Mouse (Mus musculus) spleen, postnatal 10 days (tissue): ENCODE data around the gene Serpinb1a.
A peak's percentile ranks its signal among the peaks of the same experiment; 100 is the strongest.

Source experiments
- DNase-seq, 2 experiments: peaks; one replicate each; pipeline ENCODE4 v3.0.0; 2021 to 2022; ENCODE audit warnings: low spot score in 2 of 2

The Serpinb1a gene

DNA sequence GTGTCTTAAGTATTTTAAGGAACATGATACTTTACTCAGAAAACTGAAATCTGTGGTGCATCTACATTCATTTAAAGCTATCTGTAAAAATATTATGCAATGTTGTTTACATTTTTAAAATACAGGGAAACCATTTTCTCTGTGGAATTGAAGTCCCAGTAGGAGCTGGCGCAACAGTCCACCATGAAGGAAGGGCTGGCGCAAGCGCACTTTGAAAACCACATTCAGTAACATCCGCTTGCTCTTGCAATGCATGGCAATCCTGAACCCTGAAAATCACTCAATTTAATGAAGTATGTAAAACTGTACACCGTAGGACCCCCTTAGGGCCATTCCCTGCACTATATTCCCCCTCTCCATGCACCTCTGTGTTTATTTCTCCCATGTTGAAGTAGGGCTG, 16.5 kb downstream of the Serpinb1a start:
- DNase-seq: no peak

DNA sequence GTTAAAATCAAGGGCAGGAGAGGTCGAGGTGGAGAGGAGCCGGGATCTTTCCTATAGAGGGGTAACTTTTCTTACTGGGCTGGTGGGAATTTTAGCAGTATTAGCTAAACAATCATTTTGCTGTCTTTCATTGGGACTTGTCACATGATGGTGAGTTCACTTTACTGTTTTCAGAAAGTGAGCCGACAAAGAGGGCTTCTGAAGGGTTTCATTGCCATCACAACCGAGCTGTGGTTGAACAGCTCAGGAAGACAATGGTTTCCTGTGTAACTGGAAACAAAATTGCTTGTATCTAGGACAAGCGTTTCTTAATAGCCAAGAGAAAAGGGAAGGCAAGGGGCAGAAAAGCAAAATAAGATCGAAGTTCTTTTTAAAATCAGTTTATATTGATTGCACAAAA, 17.7 kb downstream of the Serpinb1a start:
- DNase-seq: no peak

DNA sequence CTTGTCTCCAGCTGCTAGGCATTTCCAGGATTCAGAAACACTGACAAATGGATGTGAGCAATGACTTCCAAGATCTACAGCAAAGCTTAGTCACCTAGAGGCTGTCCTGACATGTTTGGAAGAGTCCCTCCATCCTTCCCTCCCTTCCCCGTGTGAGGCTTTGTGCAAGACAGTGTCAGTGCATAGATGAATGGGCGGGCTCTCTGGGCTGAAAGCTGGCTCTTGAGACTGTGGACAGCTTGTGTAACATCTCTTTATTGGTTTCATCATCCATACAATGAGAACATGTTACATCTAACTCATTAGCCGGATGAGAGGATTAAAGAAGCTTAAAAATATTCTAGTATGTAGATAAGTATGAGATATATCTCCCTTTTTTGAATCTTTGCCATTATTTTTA, 18.2 kb downstream of the Serpinb1a start:
- no peak for DNase-seq

DNA sequence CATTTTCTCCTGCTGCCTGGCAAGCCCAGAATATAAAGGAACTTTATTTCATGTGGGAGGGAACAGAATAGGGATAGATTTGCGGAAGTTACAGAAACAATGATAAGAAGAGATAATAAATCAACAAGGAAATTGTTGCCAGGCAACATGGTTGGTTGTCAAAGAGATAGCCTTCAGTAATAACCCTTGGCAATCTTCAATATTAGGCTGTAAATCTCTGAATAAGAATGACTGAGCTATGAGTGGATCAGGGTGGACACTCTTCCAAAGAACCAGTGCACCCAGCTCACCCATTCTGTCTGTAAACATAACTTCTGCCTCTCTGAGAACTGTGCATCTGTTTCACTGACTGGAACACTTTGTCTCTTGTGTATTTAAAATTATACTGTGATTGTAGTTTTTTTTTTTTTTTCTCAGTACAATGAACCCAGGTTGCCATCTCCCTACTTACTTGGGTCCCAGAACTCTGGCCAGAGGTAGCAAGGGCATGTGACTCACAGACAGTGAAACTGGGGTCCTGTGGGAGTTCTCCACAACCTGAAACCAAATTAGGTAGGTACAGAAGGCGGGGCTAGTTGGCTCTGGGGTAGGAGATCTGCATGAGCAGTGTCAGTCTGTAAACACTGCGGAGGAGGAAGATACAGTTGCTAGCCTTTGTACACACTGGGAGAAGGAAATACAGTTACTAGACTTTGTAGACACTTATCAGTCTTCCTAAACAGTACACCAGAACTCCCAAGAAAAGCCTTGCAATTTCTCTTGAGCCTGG, 19.3 kb downstream of the Serpinb1a start:
- peak in 1 of 2 experiments; percentile 66 for DNase-seq

DNA sequence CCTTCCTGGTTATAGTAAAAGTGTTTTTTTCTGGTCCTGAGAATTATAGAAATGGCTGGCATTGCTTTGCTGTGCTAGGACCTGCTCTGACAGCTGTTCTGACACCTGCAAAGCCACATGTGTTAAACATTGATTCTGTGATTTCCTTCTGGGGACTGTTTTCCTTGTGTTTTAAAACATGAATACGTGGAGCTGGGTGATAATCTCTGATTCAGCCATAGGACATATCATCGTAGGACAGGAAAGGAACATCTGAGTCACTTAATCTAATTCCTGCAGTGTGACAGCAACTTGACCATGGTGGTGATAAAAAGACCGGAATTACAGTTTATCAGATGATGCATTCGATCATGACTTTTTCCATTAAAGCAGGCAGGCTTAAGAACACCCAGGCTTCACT, 22.1 kb downstream of the Serpinb1a start:
- no peak for DNase-seq

DNA sequence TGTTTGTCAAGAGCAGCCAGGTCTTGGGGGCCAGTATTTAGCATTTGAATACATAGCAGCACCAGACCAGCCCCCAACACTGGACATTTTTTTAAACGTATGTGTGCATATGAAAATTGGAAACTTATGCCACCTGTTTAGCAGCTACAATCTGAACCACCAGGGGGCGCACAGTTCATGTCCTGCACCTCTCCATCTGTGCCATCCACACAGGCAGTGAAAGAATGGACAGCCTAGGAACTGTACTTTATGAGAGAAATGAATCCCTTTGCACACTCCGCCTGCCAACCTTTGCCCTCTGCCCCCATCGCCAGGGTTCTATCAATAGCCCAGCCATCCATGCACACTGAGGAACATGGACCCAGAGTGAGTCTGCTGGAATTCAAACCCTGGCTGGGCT, 23.0 kb downstream of the Serpinb1a start:
- peak; percentile 66 to 89 for DNase-seq

DNA sequence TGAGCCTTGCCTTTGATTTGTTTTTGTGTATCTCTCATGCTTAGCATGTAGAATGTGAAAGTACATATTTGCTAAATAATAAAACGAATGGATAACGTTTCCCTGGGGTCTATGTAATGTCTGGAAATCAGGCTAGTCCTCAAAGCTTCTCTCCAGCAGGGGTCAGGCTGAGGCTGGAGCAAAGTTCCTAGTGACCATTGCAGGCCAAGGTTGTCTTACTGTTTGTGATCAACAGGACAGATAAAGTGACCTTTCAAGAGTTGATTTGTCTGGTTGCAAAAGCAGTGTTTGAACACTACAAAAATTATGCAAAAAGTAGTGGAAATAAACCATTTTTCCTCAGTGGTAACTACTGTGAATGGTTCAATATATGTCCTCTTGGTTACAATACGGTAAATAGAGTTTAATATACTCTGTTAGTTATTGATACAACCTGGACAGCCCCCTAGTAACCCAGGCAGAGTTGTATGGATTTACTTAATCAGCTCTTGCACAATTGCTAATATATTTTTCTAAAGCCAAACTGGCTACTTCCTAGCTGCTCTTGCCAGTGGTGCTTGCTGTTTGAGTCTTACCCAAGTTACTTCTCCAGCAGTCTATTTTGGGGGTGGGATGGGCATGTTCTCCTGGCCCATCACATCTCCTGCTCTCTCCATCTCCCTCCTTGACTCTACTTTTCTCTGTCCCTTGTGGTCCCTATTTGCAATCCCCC, 23.7 kb downstream of the Serpinb1a start:
- no peak for DNase-seq

DNA sequence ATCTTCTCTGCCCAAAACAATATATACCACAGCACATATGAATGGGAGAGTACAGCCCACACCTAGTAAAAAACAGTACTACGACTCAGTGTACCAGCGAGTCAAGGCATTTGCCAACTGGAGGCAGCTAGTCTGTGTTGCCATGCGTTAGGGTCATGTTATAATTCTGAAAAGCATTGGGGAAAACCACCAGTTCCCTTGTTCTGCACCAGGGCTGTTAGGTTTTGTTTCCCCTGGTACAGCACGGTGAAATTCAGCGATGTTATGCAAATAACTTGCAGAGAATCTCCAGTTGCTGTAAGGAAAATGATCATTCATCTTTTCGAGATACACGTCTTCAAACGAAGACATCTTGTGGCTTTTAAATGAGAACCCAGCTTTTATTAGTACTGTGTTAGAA, 25.4 kb downstream of the Serpinb1a start:
- DNase-seq: no peak

DNA sequence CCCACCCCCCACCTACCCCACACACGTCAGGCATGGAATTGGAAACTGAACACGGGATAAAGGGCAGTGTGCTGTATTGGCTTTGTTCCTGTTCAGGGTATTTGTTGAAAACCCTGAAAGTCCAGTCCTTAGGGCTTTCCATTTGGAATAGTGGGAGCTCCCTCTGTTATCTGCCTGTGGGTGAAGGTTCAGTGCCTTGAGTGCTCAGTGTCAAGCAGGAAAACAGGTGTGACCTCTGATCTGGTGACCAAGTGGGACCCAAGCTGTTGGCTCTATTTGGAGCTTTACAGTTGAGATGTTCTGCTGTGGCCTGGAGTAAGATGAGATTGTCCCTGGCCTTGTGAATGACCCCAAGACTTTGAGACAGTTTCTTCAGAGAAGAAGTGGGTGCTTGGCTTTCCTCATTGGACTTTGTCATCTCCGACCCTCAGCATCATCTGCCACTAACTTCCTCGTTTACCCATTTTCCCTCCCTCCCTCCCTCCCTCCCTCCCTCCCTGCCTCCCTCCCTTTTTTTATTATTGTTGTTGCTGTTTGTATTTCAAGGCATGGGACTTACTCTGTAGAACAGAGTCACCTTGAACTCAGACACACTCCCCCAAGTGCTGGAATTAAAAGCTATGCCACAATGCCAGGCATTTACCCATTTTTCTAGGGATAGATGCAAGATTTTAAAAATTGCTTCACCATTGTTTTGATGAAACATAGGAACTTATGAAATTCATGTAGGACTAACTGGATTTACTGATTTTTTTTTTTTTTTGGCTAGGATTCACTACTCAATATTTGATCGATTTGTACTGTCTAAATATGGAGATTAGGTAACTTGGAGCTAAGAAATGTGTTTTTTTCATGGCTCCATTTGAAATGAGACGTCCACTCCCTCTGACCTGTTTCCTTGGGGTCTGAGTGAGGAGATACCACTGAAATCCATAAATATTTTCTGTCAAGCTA, 26.3 kb downstream of the Serpinb1a start:
- no peak for DNase-seq

DNA sequence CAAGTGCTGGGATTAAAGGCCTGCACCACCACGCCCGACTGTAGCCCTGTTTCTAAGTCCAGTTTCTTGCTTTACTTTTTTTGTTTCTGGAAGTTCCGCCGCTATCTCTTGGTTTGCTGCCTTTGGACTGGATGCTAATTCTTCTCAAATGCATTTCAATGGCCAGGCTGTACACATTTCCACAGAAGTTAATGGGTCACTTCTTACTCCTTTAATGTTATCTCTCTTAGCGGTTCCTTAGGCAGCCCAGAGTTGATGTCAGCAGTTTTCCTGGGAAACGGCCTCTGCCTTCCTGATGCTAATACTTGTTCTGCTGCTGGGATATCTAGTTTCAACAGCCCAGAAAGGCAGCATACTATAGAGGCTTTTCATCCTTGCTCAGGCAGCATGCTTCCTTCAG, 27.9 kb downstream of the Serpinb1a start:
- no peak for DNase-seq

DNA sequence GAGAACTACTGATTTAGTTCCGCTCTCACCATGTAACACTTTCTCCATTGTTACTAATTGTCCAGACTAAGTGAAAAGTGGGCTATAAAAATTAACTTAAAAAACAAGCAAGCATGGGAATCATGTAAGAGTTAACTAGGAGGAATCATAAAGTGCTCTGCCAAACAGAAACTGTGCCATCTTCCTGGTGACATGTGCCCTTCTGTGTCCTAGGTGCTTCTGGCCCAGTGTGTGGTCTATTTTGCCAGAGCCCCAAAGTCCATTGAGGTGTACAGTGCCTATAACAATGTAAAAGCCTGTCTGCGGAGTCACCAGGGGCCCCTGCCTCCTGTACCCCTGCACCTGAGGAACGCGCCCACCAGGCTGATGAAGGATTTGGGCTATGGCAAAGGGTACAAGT, 29.3 kb downstream of the Serpinb1a start:
- no peak for DNase-seq

DNA sequence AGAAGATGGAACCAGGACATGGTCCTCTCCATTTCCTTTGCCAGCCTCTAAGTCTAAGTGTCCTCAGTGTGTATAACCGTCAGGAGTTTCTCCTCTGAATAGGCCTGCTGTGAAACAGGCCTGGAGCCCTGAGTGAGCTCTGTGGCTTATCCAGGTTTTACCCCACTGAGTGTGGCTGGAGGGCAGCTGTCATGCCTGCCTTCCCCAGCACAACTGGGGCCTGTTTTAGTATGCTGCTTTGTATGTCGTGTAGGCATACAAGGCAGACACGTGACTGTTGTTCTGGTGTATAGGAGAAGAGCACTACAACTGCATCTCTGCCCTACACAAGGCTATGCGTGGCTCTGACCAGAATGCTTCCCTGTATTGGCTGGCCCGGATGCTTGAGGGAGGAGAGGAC, 31.1 kb downstream of the Serpinb1a start:
- no peak for DNase-seq

DNA sequence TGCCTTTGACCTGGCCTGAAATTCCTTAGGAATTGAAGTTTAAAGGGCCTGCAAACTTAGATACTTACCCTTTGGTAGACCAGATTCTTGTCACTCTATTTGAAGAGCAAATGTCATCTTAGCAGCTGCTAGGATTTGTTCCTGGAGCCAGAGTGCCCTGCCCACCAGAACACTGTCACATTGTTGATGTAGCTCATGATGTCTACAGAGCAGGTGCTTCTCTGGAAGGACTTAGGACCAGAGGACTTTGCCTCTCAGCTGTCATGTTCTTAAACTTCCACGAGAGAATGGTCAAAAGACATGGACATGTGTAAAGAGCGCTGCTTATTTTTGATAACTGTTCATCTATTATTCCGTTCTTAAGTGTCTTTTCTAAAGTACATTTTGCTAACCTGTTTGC, 31.7 kb downstream of the Serpinb1a start:
- no peak for DNase-seq

DNA sequence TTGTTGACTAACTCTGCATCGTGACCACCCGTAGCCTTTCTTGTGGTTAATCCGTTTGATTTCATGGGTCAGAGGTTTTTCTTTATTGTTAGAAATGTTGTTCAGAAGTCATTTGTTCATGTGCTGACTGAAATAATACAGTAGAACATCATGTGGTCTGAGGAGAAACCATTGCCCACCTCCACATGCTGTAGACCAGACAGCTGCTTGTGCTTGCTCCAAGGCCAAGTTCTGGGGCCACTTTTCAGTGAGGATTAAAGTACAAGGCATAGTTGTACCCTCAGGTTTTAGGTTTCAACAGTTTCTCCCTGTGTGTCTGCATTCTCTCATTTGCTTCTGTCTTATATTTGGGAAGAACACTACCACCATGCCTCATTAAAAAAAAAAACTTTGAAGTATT, 43.4 kb downstream of the Serpinb1a start:
- DNase-seq: no peak

DNA sequence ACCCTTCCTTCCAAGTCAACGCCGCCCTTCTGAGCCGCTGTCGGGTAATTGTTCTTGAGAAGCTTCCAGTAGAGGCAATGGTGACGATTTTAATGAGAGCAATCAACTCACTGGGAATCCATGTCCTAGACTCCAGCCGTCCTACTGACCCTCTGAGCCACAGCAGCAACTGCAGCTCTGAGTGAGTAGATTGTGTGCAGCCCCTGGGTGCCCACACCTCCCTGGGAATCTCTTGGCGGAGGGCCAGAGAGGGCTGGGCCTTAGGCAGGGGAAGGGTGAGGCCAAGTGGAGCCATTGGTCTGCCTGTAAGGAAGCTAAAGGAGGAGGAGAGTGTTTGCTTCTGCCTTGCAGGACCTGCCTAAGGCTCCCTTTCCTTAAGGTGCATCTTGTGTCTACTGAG, 44.2 kb downstream of the Serpinb1a start:
- DNase-seq: no peak

DNA sequence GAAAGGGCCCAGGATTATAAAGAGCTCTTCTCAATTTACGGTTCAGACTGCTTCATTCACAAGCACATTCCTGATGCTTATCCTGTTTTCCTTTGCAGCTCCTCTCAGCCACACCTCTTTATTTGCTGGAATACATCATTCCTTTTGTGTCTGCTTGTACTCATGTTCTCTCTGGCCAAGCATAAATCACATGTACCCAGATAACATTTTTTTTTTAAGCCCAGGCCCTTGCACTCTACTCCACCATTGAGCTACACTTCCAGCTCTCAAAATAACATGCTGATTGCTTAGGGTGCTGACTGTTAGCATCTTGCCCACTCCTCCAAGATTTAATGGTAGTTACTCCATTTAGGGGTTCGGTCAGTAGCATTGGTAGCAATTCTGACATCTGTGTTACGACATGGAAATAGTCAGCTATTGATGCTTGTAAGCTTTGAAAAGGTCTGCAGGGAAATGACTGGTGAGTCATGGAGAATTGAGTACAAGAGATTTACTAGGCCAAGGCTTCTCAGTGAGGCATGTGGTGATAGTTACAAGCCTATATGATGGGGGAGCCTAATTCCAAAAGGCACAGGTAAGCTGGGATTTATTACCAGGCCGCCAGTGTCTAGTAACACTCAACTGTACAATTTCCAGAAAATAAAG, 47.2 kb downstream of the Serpinb1a start:
- no peak for DNase-seq

DNA sequence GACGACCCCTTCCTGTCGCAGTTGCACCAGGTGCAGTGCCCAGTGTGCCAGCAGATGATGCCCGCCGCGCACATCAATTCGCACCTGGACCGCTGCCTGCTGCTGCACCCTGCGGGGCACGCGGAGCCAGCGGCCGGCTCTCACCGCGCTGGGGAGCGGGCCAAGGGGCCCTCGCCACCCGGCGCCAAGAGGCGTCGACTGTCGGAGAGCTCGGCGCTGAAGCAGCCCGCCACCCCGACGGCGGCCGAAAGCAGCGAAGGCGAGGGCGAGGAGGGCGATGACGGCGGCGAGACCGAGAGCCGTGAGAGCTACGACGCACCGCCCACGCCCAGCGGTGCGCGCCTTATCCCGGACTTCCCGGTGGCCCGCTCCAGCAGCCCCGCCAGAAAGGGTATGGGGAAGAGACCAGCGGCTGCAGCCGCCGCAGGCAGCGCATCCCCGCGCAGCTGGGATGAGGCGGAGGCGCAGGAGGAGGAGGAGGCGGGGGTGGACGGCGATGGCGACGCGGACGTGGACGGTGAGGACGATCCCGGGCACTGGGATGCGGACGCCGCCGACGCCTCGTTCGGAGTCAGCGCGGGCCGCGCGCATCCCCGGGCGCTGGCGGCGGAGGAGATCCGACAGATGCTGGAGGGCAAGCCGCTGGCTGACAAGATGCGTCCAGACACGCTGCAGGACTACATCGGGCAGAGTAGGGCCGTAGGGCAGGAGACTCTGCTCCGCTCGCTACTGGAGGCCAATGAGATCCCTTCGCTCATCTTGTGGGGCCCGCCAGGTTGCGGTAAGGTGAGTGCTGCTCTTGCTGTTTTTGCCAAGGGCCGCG, 48.5 kb downstream of the Serpinb1a start, which contains the start of gene D930007J09Rik:
Gene D930007J09Rik (minus strand): TSS at position 591 of the 823 bp plus-strand sequence.
- peak; percentile 56 to 60 for DNase-seq

DNA sequence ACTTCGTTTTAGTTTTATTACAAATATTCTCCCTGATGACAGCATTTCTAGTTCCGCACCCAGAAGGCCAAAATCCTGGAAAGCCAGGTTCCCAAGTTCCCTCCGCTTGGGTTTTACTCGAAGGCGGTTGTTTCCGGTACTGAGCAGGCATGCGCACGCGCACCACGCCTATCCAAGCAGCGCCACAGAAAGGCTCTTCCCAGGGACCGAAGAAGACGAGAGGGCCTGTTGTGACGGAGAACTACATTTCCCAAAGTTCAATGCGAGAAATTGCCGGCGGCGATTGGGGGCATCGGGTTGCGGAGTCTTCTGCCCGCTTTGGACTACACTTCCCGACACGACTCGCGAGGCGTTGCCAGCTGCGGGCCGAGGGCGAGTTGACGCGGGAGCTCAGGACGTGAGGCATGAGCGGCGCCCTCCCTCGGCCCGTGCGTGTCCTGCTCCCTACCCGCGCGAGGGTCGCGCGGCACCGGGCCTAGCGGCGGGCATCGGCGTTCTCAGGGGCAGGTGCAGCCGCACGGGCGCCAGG, 49.2 kb downstream of the Serpinb1a start, which contains the start of gene Wrnip1:
Gene Wrnip1 (plus strand): TSS at position 346 of the 529 bp plus-strand sequence.
- DNase-seq: peak; percentile 78 to 92

DNA sequence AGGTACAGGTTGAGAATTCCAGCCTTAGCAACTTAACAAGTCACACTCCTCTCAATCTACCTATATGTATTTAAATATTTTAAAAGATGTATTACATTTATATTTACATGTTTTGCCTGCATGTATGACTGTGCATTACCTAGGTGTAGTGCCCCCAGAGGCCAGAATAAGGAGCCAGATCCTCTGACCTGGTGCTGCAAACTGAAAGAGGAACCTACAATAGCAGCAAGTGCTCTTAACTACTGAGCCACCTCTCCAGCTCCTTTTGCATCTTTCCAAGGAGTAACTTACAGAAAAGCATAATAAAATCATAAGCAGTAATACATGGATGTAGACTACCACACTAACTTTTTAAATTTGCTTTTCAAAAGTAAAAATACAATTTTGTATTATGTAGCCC, 50.1 kb downstream of the Serpinb1a start:
- DNase-seq: peak in 1 of 2 experiments; percentile 64

DNA sequence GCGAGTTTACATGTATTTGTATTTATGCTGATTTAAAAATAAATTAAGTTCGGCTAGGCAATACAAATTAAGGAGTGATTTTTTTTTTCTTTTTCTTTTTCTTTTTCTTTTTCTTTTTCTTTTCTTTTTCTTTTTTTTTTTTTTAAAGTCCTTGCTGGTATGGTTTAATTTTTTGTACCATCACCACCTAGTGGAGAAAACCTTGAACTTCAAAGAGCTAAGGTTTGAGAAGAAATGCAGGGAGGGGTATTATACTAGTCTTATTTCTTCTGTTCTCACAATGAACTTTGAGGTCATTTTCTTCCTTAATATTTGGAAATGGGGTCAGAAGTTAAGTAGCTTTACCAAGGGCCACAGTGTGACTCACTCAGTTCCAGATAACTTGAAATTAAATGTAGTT, 51.9 kb downstream of the Serpinb1a start:
- no peak for DNase-seq
